Mouse (Mus musculus) myocyte (in vitro differentiated cells): ENCODE measurements around the gene Serping1. TPM values are rescaled to one million over a fixed set of nuclear protein-coding genes. Genes with fewer than 3 reads are reported as not detected.
A peak's percentile ranks its signal among the peaks of the same experiment; 100 is the strongest.

ENCODE experiments used
- H3K27me3 ChIP-seq: one replicate; pipeline ENCODE4 v1.6.1; 2011; ENCODE audit not compliant: control insufficient read depth, insufficient read depth, insufficient read length
- H3K36me3 ChIP-seq: one replicate; pipeline ENCODE4 v1.6.1; 2011; ENCODE audit not compliant: control insufficient read depth, insufficient read depth
- H3K4me2 ChIP-seq: one replicate; pipeline ENCODE4 v1.6.1; 2011; ENCODE audit warnings: low read depth, control low read depth
- H3K4me3 ChIP-seq: one replicate; pipeline ENCODE4 v1.5.1; 2011; ENCODE audit warnings: mild to moderate bottlenecking, control low read depth, moderate library complexity
- H3K79me2 ChIP-seq: one replicate; pipeline ENCODE4 v1.6.1; 2011; ENCODE audit not compliant: control insufficient read depth, insufficient read depth
- H3ac ChIP-seq: one replicate; pipeline ENCODE4 v1.6.1; 2011; ENCODE audit not compliant: control insufficient read depth, insufficient read length
- CEBPB ChIP-seq: IDR thresholded peaks from 2 replicates; pipeline ENCODE4 v1.6.1; 2011; ENCODE audit warnings: mild to moderate bottlenecking, moderate library complexity; ENCODE audit not compliant: poor library complexity, insufficient read depth, severe bottlenecking
- E2F4 ChIP-seq: IDR thresholded peaks from one replicate; pipeline ENCODE4 v1.6.1; 2011; ENCODE audit warnings: mild to moderate bottlenecking, control low read depth, moderate library complexity; ENCODE audit not compliant: insufficient read depth
- MAX ChIP-seq: IDR thresholded peaks from one replicate; pipeline ENCODE4 v1.6.1; 2011; ENCODE audit warnings: low read depth, mild to moderate bottlenecking, control low read depth
- MYOD1 ChIP-seq, 3 experiments: IDR thresholded peaks; one replicate each; pipeline ENCODE4 v1.6.1; 2011; ENCODE audit warnings: control low read depth in 2 of 3, low read depth in 2 of 3, mild to moderate bottlenecking in 2 of 3, moderate library complexity in 1 of 3; ENCODE audit not compliant: insufficient read length in 2 of 3, control insufficient read depth in 1 of 3
- POLR2A ChIP-seq: IDR thresholded peaks from one replicate; pipeline ENCODE4 v1.6.1; 2011; ENCODE audit warnings: low read depth, mild to moderate bottlenecking, control low read depth, moderate library complexity; ENCODE audit not compliant: insufficient read length
- POLR2AphosphoS2 ChIP-seq: IDR thresholded peaks from one replicate; pipeline ENCODE4 v1.6.1; 2011; ENCODE audit warnings: low read depth, control low read depth; ENCODE audit not compliant: insufficient read length
- REST ChIP-seq: IDR thresholded peaks from one replicate; pipeline ENCODE4 v1.6.1; 2011; ENCODE audit warnings: mild to moderate bottlenecking, control low read depth, moderate library complexity; ENCODE audit not compliant: insufficient read depth, insufficient read length
- TCF12 ChIP-seq: IDR thresholded peaks from one replicate; pipeline ENCODE4 v1.6.1; 2011; ENCODE audit warnings: mild to moderate bottlenecking, control low read depth; ENCODE audit not compliant: poor library complexity, insufficient read depth, severe bottlenecking
- TCF3 ChIP-seq: IDR thresholded peaks from one replicate; pipeline ENCODE4 v1.6.1; 2011; ENCODE audit warnings: low read depth, control low read depth; ENCODE audit not compliant: insufficient read length
- USF1 ChIP-seq: IDR thresholded peaks from one replicate; pipeline ENCODE4 v1.6.1; 2011; ENCODE audit warnings: low read depth, mild to moderate bottlenecking, control low read depth, moderate library complexity
- polyA plus RNA-seq: library from polyadenylated mRNA; unstranded; fragments of >200 nt; fragmentation: generic; extraction: Trizol; gene quantifications from one replicate; pipeline ENCODE4 v1.2.1, GENCODE M21; 2012; ENCODE audit warnings: missing spikeins

The Serping1 gene
- polyA plus RNA-seq, 1 experiment: 0.62 TPM

- peak overlapping the region; percentile 88 for H3K4me2 ChIP-seq
- peak overlapping the region; percentile 34 for H3ac ChIP-seq
- TF ChIP-seq USF1: no peak
- no peak for TF ChIP-seq E2F4
- no peak for TF ChIP-seq MYOD1 (IDR thresholded peaks at IDR 0.05; ENCODE audit: control insufficient read depth in 1 of 3, insufficient read length in 2 of 3, low read depth in 2 of 3)
- TF ChIP-seq POLR2AphosphoS2: peak; percentile 65
- peak; percentile 42 for TF ChIP-seq POLR2A
- H3K36me3 ChIP-seq: no peaks in the 10 kb centered on the region
- peaks cover 26% of the 10 kb centered on the region for H3K79me2 ChIP-seq
- H3K4me3 ChIP-seq: peak overlapping the region; percentile 99
- H3K27me3 ChIP-seq: no peaks in the 10 kb centered on the region
Observed at GRCm38 (mm10) chr2:84742451-84743283, 32.6 kb downstream of the Serping1 start.

- peaks cover 26% of the 10 kb centered on the region for H3K79me2 ChIP-seq
- H3K27me3 ChIP-seq: no peaks in the 10 kb centered on the region
- H3K4me2 ChIP-seq: peak overlapping the region; percentile 88
- no peaks in the 10 kb centered on the region for H3K36me3 ChIP-seq
- H3K4me3 ChIP-seq: peak overlapping the region; percentile 99
- H3ac ChIP-seq: peak overlapping the region; percentile 34
- no peak for TF ChIP-seq CEBPB
- no peak for TF ChIP-seq POLR2AphosphoS2
- TF ChIP-seq TCF3: no peak
- TF ChIP-seq TCF12: no peak
- no peak for TF ChIP-seq USF1
- no peak for TF ChIP-seq MAX
- no peak for TF ChIP-seq MYOD1 (IDR thresholded peaks at IDR 0.05; ENCODE audit: control insufficient read depth in 1 of 3, insufficient read length in 2 of 3, low read depth in 2 of 3)
- TF ChIP-seq POLR2A: no peak
Observed at GRCm38 (mm10) chr2:84741841-84742450, 33.3 kb downstream of the Serping1 start.

- peaks cover 26% of the 10 kb centered on the region for H3K79me2 ChIP-seq
- TF ChIP-seq POLR2AphosphoS2 (peak; percentile 66), CEBPB (no peak)
- H3K4me3 ChIP-seq: peak overlapping the region; percentile 99
- H3K27me3 ChIP-seq: no peaks in the 10 kb centered on the region
- no peaks in the 10 kb centered on the region for H3K36me3 ChIP-seq
- peak overlapping the region; percentile 88 for H3K4me2 ChIP-seq
- H3ac ChIP-seq: no peak overlapping the region
Observed at GRCm38 (mm10) chr2:84740608-84741333, 34.5 kb downstream of the Serping1 start.

- no peaks in the 10 kb centered on the region for H3K27me3 ChIP-seq
- H3K36me3 ChIP-seq: no peaks in the 10 kb centered on the region
- H3K4me3 ChIP-seq: no peak overlapping the region
- H3K4me2 ChIP-seq: peak overlapping the region; percentile 53
- peaks cover 25% of the 10 kb centered on the region for H3K79me2 ChIP-seq
- TF ChIP-seq REST (no peak), POLR2A (peak; percentile 19), POLR2AphosphoS2 (peak; percentile 88), TCF12 (no peak)
- no peak overlapping the region for H3ac ChIP-seq
Observed at GRCm38 (mm10) chr2:84738271-84738911, 36.9 kb downstream of the Serping1 start.

- H3K36me3 ChIP-seq: no peaks in the 10 kb centered on the region
- TF ChIP-seq POLR2A (peak; percentile 18), E2F4 (no peak), POLR2AphosphoS2 (peak; percentile 98)
- peaks cover 16% of the 10 kb centered on the region for H3K79me2 ChIP-seq
- no peak overlapping the region for H3K4me2 ChIP-seq
- no peak overlapping the region for H3K4me3 ChIP-seq
- H3K27me3 ChIP-seq: no peaks in the 10 kb centered on the region
- no peak overlapping the region for H3ac ChIP-seq
Observed at GRCm38 (mm10) chr2:84737451-84737925, 37.8 kb downstream of the Serping1 start.
